Mouse (Mus musculus): Measurements from ENCODE around the gene Clpb. TPM values are rescaled to one million over a fixed set of nuclear protein-coding genes. Genes with fewer than 3 reads are reported as not detected.
A peak's percentile ranks its signal among the peaks of the same experiment; 100 is the strongest.
"Not testable (repeated sequence)": the region's sequence is repeated elsewhere in the genome, so short reads cannot be mapped to it uniquely, and the experiment has no call there.

Gene Clpb
- polyA plus RNA-seq (2012; rRNA removed): 5.5 and 7.2 TPM in 2 replicates

- TF ChIP-seq CTCF (IDR thresholded peaks at IDR 0.05; ENCODE audit: extremely low read depth, insufficient read length, insufficient replicate concordance, low read depth, low read length): peak; percentile 84
- no peak for TF ChIP-seq POLR2A (IDR thresholded peaks at IDR 0.05; ENCODE audit: low read depth, low read length)
Observed at GRCm38 (mm10) chr7:101663514-101664159, at the start of gene Clpb. Gene Clpb, plus strand, starts transcription at chr7:101663633.

GRCm38 (mm10) chr7:101615406-101615805 lies 48.0 kb upstream of the Clpb start:
- peaks cover 2% of the 10 kb centered on the region; the same call in 1 of the 2 replicates for H3K4me1 ChIP-seq (ENCODE audit: control insufficient read depth, insufficient read depth, insufficient read length, low read length)
- no peaks in the 10 kb centered on the region for H3K36me3 ChIP-seq (ENCODE audit: control insufficient read depth, insufficient read depth, low read length)
- no peak overlapping the region for H3K27ac ChIP-seq (ENCODE audit: insufficient read depth, low read depth, low read length)
- WGBS: 85% methylated on average over 7 of the region's 7 CpGs
- no peak overlapping the region for H3K4me3 ChIP-seq (ENCODE audit: low read depth, low read length)
- H3K27me3 ChIP-seq (ENCODE audit: control insufficient read depth, insufficient read depth, low read length): no peaks in the 10 kb centered on the region
- TF ChIP-seq POLR2A (IDR thresholded peaks at IDR 0.05; ENCODE audit: low read depth, low read length): no peak
- no peak for TF ChIP-seq CTCF (IDR thresholded peaks at IDR 0.05; ENCODE audit: extremely low read depth, insufficient read length, insufficient replicate concordance, low read depth, low read length)

More at GRCm38 (mm10) chr7:101663514-101664159, at the start of gene Clpb:
- Histone ChIP-seq H3K4me1 (ENCODE audit: control insufficient read depth, insufficient read depth, insufficient read length, low read length) (peaks cover 7% of the 10 kb centered on the region), H3K27ac (ENCODE audit: insufficient read depth, low read depth, low read length) (no peak within 1 kb of the TSS), H3K27me3 (ENCODE audit: control insufficient read depth, insufficient read depth, low read length) (no peaks in the 10 kb centered on the region), H3K36me3 (ENCODE audit: control insufficient read depth, insufficient read depth, low read length) (no peaks in the 10 kb centered on the region), H3K4me3 (ENCODE audit: low read depth, low read length) (peak within 1 kb of the TSS; percentile 85)
- 1% methylated on average over 49 of the region's 49 CpGs for WGBS

GRCm38 (mm10) chr7:101616136-101616835 lies 47.1 kb upstream of the Clpb start:
- no peak for TF ChIP-seq CTCF (IDR thresholded peaks at IDR 0.05; ENCODE audit: extremely low read depth, insufficient read length, insufficient replicate concordance, low read depth, low read length)
- TF ChIP-seq POLR2A (IDR thresholded peaks at IDR 0.05; ENCODE audit: low read depth, low read length): no peak
- Histone ChIP-seq H3K36me3 (ENCODE audit: control insufficient read depth, insufficient read depth, low read length) (no peaks in the 10 kb centered on the region), H3K27me3 (ENCODE audit: control insufficient read depth, insufficient read depth, low read length) (no peaks in the 10 kb centered on the region), H3K4me1 (ENCODE audit: control insufficient read depth, insufficient read depth, insufficient read length, low read length) (peaks cover 2% of the 10 kb centered on the region; the same call in 1 of the 2 replicates), H3K27ac (ENCODE audit: insufficient read depth, low read depth, low read length) (no peak overlapping the region), H3K4me3 (ENCODE audit: low read depth, low read length) (no peak overlapping the region)
- 29% methylated on average over 6 of the region's 6 CpGs for WGBS

GRCm38 (mm10) chr7:101617438-101618165 lies 45.8 kb upstream of the Clpb start:
- H3K27me3 ChIP-seq (ENCODE audit: control insufficient read depth, insufficient read depth, low read length): no peaks in the 10 kb centered on the region

GRCm38 (mm10) chr7:101618273-101618672 lies 45.2 kb upstream of the Clpb start:
- Histone ChIP-seq H3K4me1 (ENCODE audit: control insufficient read depth, insufficient read depth, insufficient read length, low read length) (no peaks in the 10 kb centered on the region; the same call in 1 of the 2 replicates), H3K4me3 (ENCODE audit: low read depth, low read length) (no peak overlapping the region), H3K27ac (ENCODE audit: insufficient read depth, low read depth, low read length) (no peak overlapping the region), H3K27me3 (ENCODE audit: control insufficient read depth, insufficient read depth, low read length) (no peaks in the 10 kb centered on the region), H3K36me3 (ENCODE audit: control insufficient read depth, insufficient read depth, low read length) (no peaks in the 10 kb centered on the region)
- TF ChIP-seq POLR2A (IDR thresholded peaks at IDR 0.05; ENCODE audit: low read depth, low read length): no peak
- WGBS: 79% methylated on average over 7 of the region's 7 CpGs

More at GRCm38 (mm10) chr7:101617438-101618165, 45.8 kb upstream of the Clpb start:
- Histone ChIP-seq H3K36me3 (ENCODE audit: control insufficient read depth, insufficient read depth, low read length) (no peaks in the 10 kb centered on the region), H3K4me1 (ENCODE audit: control insufficient read depth, insufficient read depth, insufficient read length, low read length) (peaks cover under 1% of the 10 kb centered on the region; the same call in 1 of the 2 replicates), H3K4me3 (ENCODE audit: low read depth, low read length) (no peak overlapping the region), H3K27ac (ENCODE audit: insufficient read depth, low read depth, low read length) (no peak overlapping the region)
- TF ChIP-seq CTCF (IDR thresholded peaks at IDR 0.05; ENCODE audit: extremely low read depth, insufficient read length, insufficient replicate concordance, low read depth, low read length) (no peak), POLR2A (IDR thresholded peaks at IDR 0.05; ENCODE audit: low read depth, low read length) (no peak)
- WGBS: 86% methylated on average over 10 of the region's 10 CpGs

GRCm38 (mm10) chr7:101620373-101620772 lies 43.1 kb upstream of the Clpb start:
- TF ChIP-seq CTCF (IDR thresholded peaks at IDR 0.05; ENCODE audit: extremely low read depth, insufficient read length, insufficient replicate concordance, low read depth, low read length) (peak; percentile 80; the same call in 1 of the 2 replicates), POLR2A (IDR thresholded peaks at IDR 0.05; ENCODE audit: low read depth, low read length) (no peak)
- WGBS: 10% methylated on average over 4 of the region's 4 CpGs
- H3K4me3 ChIP-seq (ENCODE audit: low read depth, low read length): no peak overlapping the region
- no peak overlapping the region for H3K27ac ChIP-seq (ENCODE audit: insufficient read depth, low read depth, low read length)
- H3K36me3 ChIP-seq (ENCODE audit: control insufficient read depth, insufficient read depth, low read length): no peaks in the 10 kb centered on the region
- no peaks in the 10 kb centered on the region for H3K27me3 ChIP-seq (ENCODE audit: control insufficient read depth, insufficient read depth, low read length)
- no peaks in the 10 kb centered on the region; the same call in 1 of the 2 replicates for H3K4me1 ChIP-seq (ENCODE audit: control insufficient read depth, insufficient read depth, insufficient read length, low read length)

- H3K4me1 ChIP-seq (ENCODE audit: control insufficient read depth, insufficient read depth, insufficient read length, low read length); H3K4me3 ChIP-seq (ENCODE audit: low read depth, low read length); H3K36me3 ChIP-seq (ENCODE audit: control insufficient read depth, insufficient read depth, low read length); H3K27me3 ChIP-seq (ENCODE audit: control insufficient read depth, insufficient read depth, low read length); H3K27ac ChIP-seq (ENCODE audit: insufficient read depth, low read depth, low read length): not testable (repeated sequence)
- 78% methylated on average over 4 of the region's 4 CpGs for WGBS
Observed at GRCm38 (mm10) chr7:101621861-101622260, 41.6 kb upstream of the Clpb start.
